Mouse (Mus musculus): ENCODE results near the gene Prox2. TPM values are rescaled to one million over a fixed set of nuclear protein-coding genes. Genes with fewer than 3 reads are reported as not detected.
"Not testable (repeated sequence)": the region's sequence is repeated elsewhere in the genome, so short reads cannot be mapped to it uniquely, and the experiment has no call there.

Gene Prox2
- polyA plus RNA-seq, 1 experiment from 2014 or later: 2.9 TPM

DNA sequence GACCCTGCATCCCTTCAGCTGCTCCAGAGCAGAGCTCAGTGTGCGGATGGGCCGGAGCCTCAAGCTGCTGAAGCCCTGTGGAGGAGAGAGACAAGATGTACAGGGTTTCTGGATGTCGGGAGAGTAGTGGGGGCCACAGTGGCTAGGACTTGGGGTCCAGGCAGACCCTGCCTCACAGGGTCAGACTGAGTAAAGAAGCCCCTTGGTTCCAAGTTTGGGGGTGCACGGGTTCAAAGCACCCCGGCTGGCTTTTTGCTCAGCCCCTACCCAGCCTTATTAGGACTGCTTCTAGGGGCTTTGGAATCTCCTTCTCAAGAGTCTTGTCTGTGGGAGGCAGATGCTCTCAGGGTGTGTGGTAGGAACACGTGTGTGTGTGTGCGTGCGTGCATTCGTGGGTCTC, 36.3 kb upstream of the Prox2 start:
- Histone ChIP-seq H3K9me3 (replicated peaks; ENCODE audit: control insufficient read depth, low read length) (no peaks in the 10 kb centered on the region), H3K27ac (ENCODE audit: low read length) (no peak overlapping the region), H3K27me3 (ENCODE audit: control insufficient read depth, insufficient read depth, low read length) (peaks cover 15% of the 10 kb centered on the region), H3K4me3 (replicated peaks; ENCODE audit: low read length) (no peak overlapping the region), H3K4me2 (ENCODE audit: low read depth, low read length) (no peak overlapping the region), H3K36me3 (ENCODE audit: control insufficient read depth, insufficient read depth, low read length) (no peaks in the 10 kb centered on the region), H3K4me1 (ENCODE audit: control insufficient read depth, insufficient read depth, low read length) (peaks cover 16% of the 10 kb centered on the region), H3K9ac (ENCODE audit: low read length) (no peak overlapping the region)
- no peak for ATAC-seq (ENCODE audit: insufficient read depth, low FRiP score)
- WGBS: 74% methylated on average over 9 of the region's 9 CpGs

DNA sequence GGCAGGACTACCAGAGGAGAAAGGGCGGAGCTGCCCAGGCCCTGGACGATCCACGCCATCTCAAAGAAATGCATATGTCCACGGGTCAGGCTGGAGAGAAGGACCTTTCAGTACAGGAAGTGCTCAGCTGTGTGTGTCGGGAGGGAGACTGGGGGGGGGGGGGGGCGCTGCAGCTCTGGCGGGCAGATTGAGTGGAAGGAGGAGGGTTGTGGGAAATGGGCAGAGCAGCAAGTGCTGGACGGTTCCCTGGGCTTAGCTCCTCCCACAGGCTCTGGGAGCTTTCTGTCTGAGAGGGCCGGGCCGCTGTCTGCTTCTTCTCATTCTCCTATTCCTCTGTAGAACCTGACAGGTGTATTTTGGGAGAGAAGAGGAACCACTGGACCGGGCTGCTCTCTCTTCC, 35.8 kb upstream of the Prox2 start:
- H3K4me3 ChIP-seq (replicated peaks; ENCODE audit: low read length): no peak overlapping the region
- H3K4me2 ChIP-seq (ENCODE audit: low read depth, low read length): no peak overlapping the region
- H3K27me3 ChIP-seq (ENCODE audit: control insufficient read depth, insufficient read depth, low read length): peaks cover 11% of the 10 kb centered on the region
- no peaks in the 10 kb centered on the region for H3K36me3 ChIP-seq (ENCODE audit: control insufficient read depth, insufficient read depth, low read length)
- peak; percentile 35; the same call in 1 of the 2 replicates for ATAC-seq (ENCODE audit: insufficient read depth, low FRiP score)
- H3K9me3 ChIP-seq (replicated peaks; ENCODE audit: control insufficient read depth, low read length): no peaks in the 10 kb centered on the region
- H3K9ac ChIP-seq (ENCODE audit: low read length): no peak overlapping the region
- 21% methylated on average over 10 of the region's 11 CpGs for WGBS
- peaks cover 12% of the 10 kb centered on the region for H3K4me1 ChIP-seq (ENCODE audit: control insufficient read depth, insufficient read depth, low read length)
- peak overlapping the region; percentile 68; the same call in 1 of the 2 replicates for H3K27ac ChIP-seq (ENCODE audit: low read length)

DNA sequence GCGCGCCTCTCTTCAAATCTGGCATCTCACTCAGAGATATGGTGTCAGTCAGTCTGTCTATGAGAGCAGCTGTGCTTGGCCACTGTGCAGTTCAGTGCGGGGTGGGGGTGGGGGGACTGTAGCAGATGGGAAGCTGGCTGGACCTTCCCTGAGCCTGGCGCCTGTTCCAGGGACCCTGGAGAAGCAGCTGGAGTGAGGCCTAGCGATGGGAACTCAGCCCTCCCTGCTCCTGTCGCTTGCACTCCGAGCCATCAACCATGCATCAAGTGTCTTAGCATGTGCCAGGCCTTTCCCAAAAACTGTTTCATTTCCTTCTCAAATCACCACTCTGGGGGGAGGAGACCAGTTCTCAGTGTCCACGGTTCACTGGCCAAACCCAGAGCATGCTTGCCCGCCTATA, 35.1 kb upstream of the Prox2 start:
- Histone ChIP-seq H3K27me3 (ENCODE audit: control insufficient read depth, insufficient read depth, low read length) (peaks cover 6% of the 10 kb centered on the region), H3K9me3 (replicated peaks; ENCODE audit: control insufficient read depth, low read length) (no peaks in the 10 kb centered on the region), H3K4me1 (ENCODE audit: control insufficient read depth, insufficient read depth, low read length) (peaks cover 6% of the 10 kb centered on the region), H3K4me3 (replicated peaks; ENCODE audit: low read length) (no peak overlapping the region), H3K27ac (ENCODE audit: low read length) (peak overlapping the region; percentile 68), H3K4me2 (ENCODE audit: low read depth, low read length) (no peak overlapping the region), H3K36me3 (ENCODE audit: control insufficient read depth, insufficient read depth, low read length) (no peaks in the 10 kb centered on the region), H3K9ac (ENCODE audit: low read length) (no peak overlapping the region)
- peak; percentile 75; the same call in 1 of the 2 replicates for ATAC-seq (ENCODE audit: insufficient read depth, low FRiP score)
- 58% methylated on average over 9 of the region's 9 CpGs for WGBS

DNA sequence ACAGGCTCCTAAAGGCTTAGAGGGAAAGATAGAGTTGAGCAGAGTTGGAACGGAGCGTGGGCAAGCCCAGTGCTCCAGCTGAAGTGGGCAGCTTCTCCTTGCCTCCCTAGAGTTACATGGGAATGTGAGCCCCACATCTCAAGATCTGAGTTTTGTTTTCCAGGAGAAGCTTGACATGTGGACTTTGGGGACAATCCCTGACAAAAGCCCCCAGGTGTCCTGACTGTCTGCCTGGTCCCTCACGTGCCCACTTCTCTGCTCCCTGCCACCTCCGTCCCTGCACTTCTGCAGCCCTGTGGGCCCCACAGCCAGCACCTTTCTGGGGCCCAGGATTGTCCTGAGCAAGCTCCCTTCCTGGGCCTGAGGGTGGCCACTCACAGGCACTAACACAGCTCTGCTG, 34.3 kb upstream of the Prox2 start:
- Histone ChIP-seq H3K27me3 (ENCODE audit: control insufficient read depth, insufficient read depth, low read length) (no peaks in the 10 kb centered on the region; the same call in 1 of the 2 replicates), H3K36me3 (ENCODE audit: control insufficient read depth, insufficient read depth, low read length) (no peaks in the 10 kb centered on the region), H3K9ac (ENCODE audit: low read length) (peak overlapping the region; percentile 37; the same call in 1 of the 2 replicates), H3K27ac (ENCODE audit: low read length) (no peak overlapping the region), H3K4me1 (ENCODE audit: control insufficient read depth, insufficient read depth, low read length) (peaks cover 4% of the 10 kb centered on the region; the same call in 1 of the 2 replicates), H3K9me3 (replicated peaks; ENCODE audit: control insufficient read depth, low read length) (no peaks in the 10 kb centered on the region), H3K4me2 (ENCODE audit: low read depth, low read length) (no peak overlapping the region), H3K4me3 (replicated peaks; ENCODE audit: low read length) (no peak overlapping the region)
- 93% methylated on average over 4 of the region's 4 CpGs for WGBS
- ATAC-seq (ENCODE audit: insufficient read depth, low FRiP score): no peak

- not testable (repeated sequence) for H3K9me3 ChIP-seq (replicated peaks; ENCODE audit: control insufficient read depth, low read length); H3K4me1 ChIP-seq (ENCODE audit: control insufficient read depth, insufficient read depth, low read length); H3K36me3 ChIP-seq (ENCODE audit: control insufficient read depth, insufficient read depth, low read length); H3K4me2 ChIP-seq (ENCODE audit: low read depth, low read length); H3K9ac ChIP-seq (ENCODE audit: low read length); ATAC-seq (ENCODE audit: insufficient read depth, low FRiP score); H3K4me3 ChIP-seq (replicated peaks; ENCODE audit: low read length); H3K27me3 ChIP-seq (ENCODE audit: control insufficient read depth, insufficient read depth, low read length); H3K27ac ChIP-seq (ENCODE audit: low read length)
- 68% methylated on average over 2 of the region's 2 CpGs for WGBS
Measured at GRCm38 (mm10) chr12:85144276-85144675, 33.7 kb upstream of the Prox2 start.

DNA sequence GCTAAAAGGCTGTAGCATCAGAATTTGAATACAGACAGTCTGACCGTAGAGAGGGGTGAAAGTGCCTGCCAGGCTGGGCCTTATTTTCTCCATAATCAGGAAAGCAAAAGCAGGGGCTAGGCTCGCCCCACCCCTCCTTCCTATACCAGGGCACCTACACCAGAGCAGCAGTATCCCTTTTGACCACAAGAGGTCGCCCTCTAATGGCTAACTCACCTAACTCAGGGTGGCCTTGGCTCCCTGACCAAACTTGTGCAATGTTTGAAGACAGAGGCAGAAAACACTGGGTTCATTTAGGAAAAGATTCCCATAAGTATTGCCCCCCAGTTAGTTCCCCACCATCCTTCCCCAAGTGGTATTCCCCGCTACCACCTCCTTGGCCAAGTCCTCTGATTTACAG, 32.2 kb upstream of the Prox2 start:
- Histone ChIP-seq H3K27ac (ENCODE audit: low read length) (no peak overlapping the region), H3K36me3 (ENCODE audit: control insufficient read depth, insufficient read depth, low read length) (no peaks in the 10 kb centered on the region), H3K9me3 (replicated peaks; ENCODE audit: control insufficient read depth, low read length) (no peaks in the 10 kb centered on the region), H3K4me2 (ENCODE audit: low read depth, low read length) (no peak overlapping the region), H3K4me1 (ENCODE audit: control insufficient read depth, insufficient read depth, low read length) (peaks cover 4% of the 10 kb centered on the region; the same call in 1 of the 2 replicates), H3K27me3 (ENCODE audit: control insufficient read depth, insufficient read depth, low read length) (no peaks in the 10 kb centered on the region; the same call in 1 of the 2 replicates), H3K4me3 (replicated peaks; ENCODE audit: low read length) (no peak overlapping the region), H3K9ac (ENCODE audit: low read length) (no peak overlapping the region)
- 19% methylated on average over 4 of the region's 4 CpGs for WGBS
- ATAC-seq (ENCODE audit: insufficient read depth, low FRiP score): no peak

GRCm38 (mm10) chr12:85141096-85141495, 30.5 kb upstream of the Prox2 start:
- no peak overlapping the region for H3K9ac ChIP-seq (ENCODE audit: low read length)
- H3K36me3 ChIP-seq (ENCODE audit: control insufficient read depth, insufficient read depth, low read length): no peaks in the 10 kb centered on the region
- H3K4me2 ChIP-seq (ENCODE audit: low read depth, low read length): no peak overlapping the region
- no peaks in the 10 kb centered on the region; the same call in 1 of the 2 replicates for H3K27me3 ChIP-seq (ENCODE audit: control insufficient read depth, insufficient read depth, low read length)
- no peaks in the 10 kb centered on the region for H3K9me3 ChIP-seq (replicated peaks; ENCODE audit: control insufficient read depth, low read length)
- H3K4me3 ChIP-seq (replicated peaks; ENCODE audit: low read length): no peak overlapping the region
- ATAC-seq (ENCODE audit: insufficient read depth, low FRiP score): no peak
- H3K27ac ChIP-seq (ENCODE audit: low read length): no peak overlapping the region
- 0 out of 2 replicates have a peak, but pooled peaks cover 9% of the 10 kb centered on the region for H3K4me1 ChIP-seq (ENCODE audit: control insufficient read depth, insufficient read depth, low read length)
- 81% methylated on average over 6 of the region's 6 CpGs for WGBS

- H3K4me3 ChIP-seq (replicated peaks; ENCODE audit: low read length): no peak overlapping the region
- peaks cover 2% of the 10 kb centered on the region; the same call in 1 of the 2 replicates for H3K36me3 ChIP-seq (ENCODE audit: control insufficient read depth, insufficient read depth, low read length)
- H3K27ac ChIP-seq (ENCODE audit: low read length): no peak overlapping the region
- no peaks in the 10 kb centered on the region for H3K9me3 ChIP-seq (replicated peaks; ENCODE audit: control insufficient read depth, low read length)
- 0 out of 2 replicates have a peak, but pooled peaks cover 6% of the 10 kb centered on the region for H3K4me1 ChIP-seq (ENCODE audit: control insufficient read depth, insufficient read depth, low read length)
- no peaks in the 10 kb centered on the region; the same call in 1 of the 2 replicates for H3K27me3 ChIP-seq (ENCODE audit: control insufficient read depth, insufficient read depth, low read length)
- WGBS: 35% methylated on average over 18 of the region's 18 CpGs
- ATAC-seq (ENCODE audit: insufficient read depth, low FRiP score): no peak
- no peak overlapping the region for H3K9ac ChIP-seq (ENCODE audit: low read length)
- H3K4me2 ChIP-seq (ENCODE audit: low read depth, low read length): no peak overlapping the region
Measured at GRCm38 (mm10) chr12:85140036-85140701, 29.6 kb upstream of the Prox2 start.

GRCm38 (mm10) chr12:85136627-85137026, 26.1 kb upstream of the Prox2 start:
- no peak for ATAC-seq (ENCODE audit: insufficient read depth, low FRiP score)
- Histone ChIP-seq H3K4me1 (ENCODE audit: control insufficient read depth, insufficient read depth, low read length) (0 out of 2 replicates have a peak, but pooled peaks cover 6% of the 10 kb centered on the region), H3K27ac (ENCODE audit: low read length) (no peak overlapping the region), H3K9ac (ENCODE audit: low read length) (no peak overlapping the region), H3K27me3 (ENCODE audit: control insufficient read depth, insufficient read depth, low read length) (no peaks in the 10 kb centered on the region; the same call in 1 of the 2 replicates), H3K9me3 (replicated peaks; ENCODE audit: control insufficient read depth, low read length) (no peaks in the 10 kb centered on the region), H3K36me3 (ENCODE audit: control insufficient read depth, insufficient read depth, low read length) (peaks cover 7% of the 10 kb centered on the region), H3K4me3 (replicated peaks; ENCODE audit: low read length) (no peak overlapping the region), H3K4me2 (ENCODE audit: low read depth, low read length) (no peak overlapping the region)
- 71% methylated on average over 4 of the region's 4 CpGs for WGBS
